Mouse (Mus musculus): ENCODE results near the gene Cdh8.
"Not testable (repeated sequence)": the region's sequence is repeated elsewhere in the genome, so short reads cannot be mapped to it uniquely, and the experiment has no call there.

The Cdh8 gene

GRCm38 (mm10) chr8:99285103-99285502, 131.2 kb downstream of the Cdh8 start:
- in situ Hi-C loops (cut with MboI; ENCODE audit: low sequenced_read_pairs), result no loop called here

DNA sequence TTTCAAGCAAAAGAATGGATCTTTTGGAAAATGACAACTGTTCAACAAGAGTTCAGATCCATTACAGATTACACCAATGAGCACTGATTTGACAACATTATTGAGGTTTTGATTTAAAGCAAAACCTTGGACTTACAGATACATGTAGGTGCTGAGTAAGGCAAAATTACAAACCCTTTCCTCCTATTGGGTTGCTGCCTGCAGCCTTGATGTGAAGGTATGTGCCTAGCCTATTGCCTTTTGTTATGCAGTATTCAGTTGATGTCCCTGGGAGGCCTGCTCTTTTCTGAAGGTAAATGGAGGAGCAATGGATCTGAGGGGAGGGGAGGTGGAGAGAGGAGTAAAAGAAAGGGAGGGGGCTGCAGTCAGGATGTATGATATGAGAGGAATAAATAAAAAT, 135.9 kb downstream of the Cdh8 start:
- in situ Hi-C loops (cut with MboI; ENCODE audit: low sequenced_read_pairs), result no loop called here

- in situ Hi-C loops (cut with MboI; ENCODE audit: low sequenced_read_pairs), result no loop called here
Observed at GRCm38 (mm10) chr8:99267133-99267532, 149.1 kb downstream of the Cdh8 start.

- in situ Hi-C loops (cut with MboI; ENCODE audit: low sequenced_read_pairs), result no loop called here
Observed at GRCm38 (mm10) chr8:99234372-99234771, 181.9 kb downstream of the Cdh8 start.

DNA sequence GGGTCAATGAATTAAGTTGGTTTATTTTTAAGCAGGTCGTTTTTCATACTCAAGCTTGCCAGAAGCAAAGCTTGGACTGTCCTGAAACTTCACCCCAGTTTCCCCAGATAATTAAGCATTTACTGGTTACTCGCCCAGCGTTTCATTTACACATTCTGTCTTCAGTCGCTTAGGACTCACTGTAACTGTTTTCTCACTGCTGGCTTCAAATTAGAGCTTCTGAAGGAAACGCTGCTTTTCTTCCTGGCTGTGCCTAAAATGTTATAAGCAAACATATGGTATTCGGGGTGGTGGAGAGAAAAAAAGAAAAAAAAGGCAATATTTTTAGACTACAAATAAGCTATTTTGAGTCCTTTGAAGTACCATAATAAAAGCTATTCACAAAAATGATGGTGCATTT, 192.6 kb downstream of the Cdh8 start:
- in situ Hi-C loops (cut with MboI; ENCODE audit: low sequenced_read_pairs), result no loop called here

- in situ Hi-C loops (cut with MboI; ENCODE audit: low sequenced_read_pairs), result no loop called here
Observed at GRCm38 (mm10) chr8:99205194-99205593, 211.1 kb downstream of the Cdh8 start.

DNA sequence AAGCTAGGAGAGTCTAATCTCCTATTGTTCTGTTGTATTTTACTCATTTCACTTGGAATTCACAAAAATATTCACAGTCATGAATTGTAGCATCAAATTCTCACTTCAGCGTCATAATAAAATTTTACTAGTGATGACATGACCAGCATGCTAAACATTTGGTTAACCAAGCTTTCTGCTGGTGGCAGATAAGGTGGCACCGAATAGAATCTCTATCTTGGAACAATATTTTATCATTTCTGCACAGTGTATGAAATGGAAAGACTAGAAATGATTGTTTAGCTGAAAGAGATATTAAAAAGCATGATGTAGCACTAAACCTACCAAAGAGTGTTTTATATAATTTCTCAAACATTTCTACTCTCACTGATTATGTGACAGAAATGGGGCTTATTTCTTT, 225.6 kb downstream of the Cdh8 start:
- in situ Hi-C loops (cut with MboI; ENCODE audit: low sequenced_read_pairs), result no loop called here

DNA sequence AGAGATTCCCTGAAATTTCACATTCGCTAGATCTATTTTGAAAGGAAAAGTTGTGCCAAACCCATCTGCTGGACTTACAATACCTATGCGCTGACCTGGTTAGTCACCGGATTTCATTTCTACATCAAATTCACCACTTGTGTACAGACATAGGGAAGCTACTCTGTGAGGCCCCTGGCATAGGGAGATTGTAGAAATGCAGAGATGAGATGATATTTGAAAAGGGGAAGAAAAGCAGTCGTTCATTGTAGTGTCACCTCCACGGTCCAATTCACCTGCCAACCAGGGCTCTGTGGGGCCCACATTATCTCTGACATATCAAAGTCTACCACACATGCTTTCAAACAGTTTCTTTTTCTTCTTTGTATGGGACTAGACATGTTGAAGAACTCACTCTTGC, 229.4 kb downstream of the Cdh8 start:
- in situ Hi-C loops (cut with MboI; ENCODE audit: low sequenced_read_pairs), result no loop called here

- in situ Hi-C loops (cut with MboI; ENCODE audit: low sequenced_read_pairs), result no loop called here
Observed at GRCm38 (mm10) chr8:99184186-99184585, 232.1 kb downstream of the Cdh8 start.

GRCm38 (mm10) chr8:99166966-99167365, 249.3 kb downstream of the Cdh8 start:
- in situ Hi-C loops (cut with MboI; ENCODE audit: low sequenced_read_pairs), result no loop called here

GRCm38 (mm10) chr8:99161633-99162032, 254.6 kb downstream of the Cdh8 start:
- in situ Hi-C loops (cut with MboI; ENCODE audit: low sequenced_read_pairs), result no loop called here

DNA sequence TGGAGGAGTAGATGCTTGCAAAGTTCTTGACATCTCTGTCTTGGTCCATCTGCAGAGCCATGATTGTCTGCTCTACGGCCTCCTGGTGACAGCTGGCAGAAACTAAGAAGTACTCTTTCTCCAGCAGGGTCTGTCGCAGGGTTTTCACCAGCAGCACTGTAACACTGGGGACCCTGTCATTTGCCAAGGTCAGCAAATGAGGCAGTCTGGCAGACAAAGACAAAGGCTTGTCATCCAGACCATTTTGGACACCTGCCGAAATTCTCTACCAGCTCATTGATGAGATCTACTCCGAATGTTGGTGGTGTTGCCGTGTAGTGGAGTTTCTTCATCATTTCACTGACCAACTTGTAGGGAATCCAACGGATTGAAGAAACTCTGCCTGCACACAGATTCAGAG, 270.8 kb downstream of the Cdh8 start:
- in situ Hi-C loops (cut with MboI; ENCODE audit: low sequenced_read_pairs), result no loop called here

GRCm38 (mm10) chr8:99144761-99145160, 271.5 kb downstream of the Cdh8 start:
- in situ Hi-C loops (cut with MboI; ENCODE audit: low sequenced_read_pairs), result not testable (repeated sequence)

DNA sequence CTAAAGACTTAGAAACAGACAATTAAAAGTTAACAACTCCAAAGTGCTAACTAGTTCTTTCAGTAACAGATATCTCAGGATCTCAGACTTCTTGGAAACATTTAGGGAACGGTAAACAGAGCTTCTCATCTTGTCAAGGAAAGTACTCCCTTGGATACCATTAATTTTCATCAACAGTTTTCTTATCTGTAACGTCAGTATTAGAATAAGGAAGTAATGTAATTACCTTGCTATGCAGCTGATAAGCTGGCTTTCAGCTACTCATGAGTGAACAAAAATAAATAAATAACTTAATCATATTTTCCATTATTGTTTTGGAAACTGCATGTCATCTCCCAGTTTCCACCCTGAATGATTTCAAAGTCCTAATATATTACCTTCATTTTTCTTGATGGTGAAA, 317.8 kb downstream of the Cdh8 start:
- in situ Hi-C loops (cut with MboI; ENCODE audit: low sequenced_read_pairs), result no loop called here

- in situ Hi-C loops (cut with MboI; ENCODE audit: low sequenced_read_pairs), result no loop called here
Observed at GRCm38 (mm10) chr8:99051344-99051743, 364.9 kb downstream of the Cdh8 start.

- in situ Hi-C loops (cut with MboI; ENCODE audit: low sequenced_read_pairs), result no loop called here
Observed at GRCm38 (mm10) chr8:99048664-99049363, 367.5 kb downstream of the Cdh8 start.

- in situ Hi-C loops (cut with MboI; ENCODE audit: low sequenced_read_pairs), result no loop called here
Observed at GRCm38 (mm10) chr8:99040423-99040822, 375.8 kb downstream of the Cdh8 start.

- in situ Hi-C loops (cut with MboI; ENCODE audit: low sequenced_read_pairs), result no loop called here
Observed at GRCm38 (mm10) chr8:99031060-99031459, 385.2 kb downstream of the Cdh8 start.
